Mouse (Mus musculus): ENCODE data around the gene Pdzd2. TPM values are rescaled to one million over a fixed set of nuclear protein-coding genes. Genes with fewer than 3 reads are reported as not detected.

Pdzd2 gene
- polyA plus RNA-seq, 1 experiment from 2014 or later: 7.3 TPM

- 31% methylated on average over 7 of the region's 7 CpGs for WGBS
- Histone ChIP-seq H3K9me3 (no peaks in the 10 kb centered on the region), H3K27me3 (ENCODE audit: insufficient read depth, poor library complexity, severe bottlenecking) (no peaks in the 10 kb centered on the region), H3K36me3 (0 out of 2 replicates have a peak, but pooled peaks cover 2% of the 10 kb centered on the region), H3K4me1 (peaks cover 10% of the 10 kb centered on the region), H3K4me3 (no peak overlapping the region), H3K27ac (no peak overlapping the region)
- no peak for DNase-seq (ENCODE audit: low spot score)
Observed at GRCm38 (mm10) chr15:12456808-12457207, 282.9 kb downstream of the Pdzd2 start.

- no peaks in the 10 kb centered on the region for H3K9me3 ChIP-seq
- H3K36me3 ChIP-seq: 0 out of 2 replicates have a peak, but pooled peaks cover 2% of the 10 kb centered on the region
- no peaks in the 10 kb centered on the region for H3K27me3 ChIP-seq (ENCODE audit: insufficient read depth, poor library complexity, severe bottlenecking)
- DNase-seq (ENCODE audit: low spot score): no peak
- WGBS: 91% methylated on average over 2 of the region's 2 CpGs
- H3K4me3 ChIP-seq: no peak overlapping the region
- no peak overlapping the region for H3K27ac ChIP-seq
- peaks cover 17% of the 10 kb centered on the region for H3K4me1 ChIP-seq
Observed at GRCm38 (mm10) chr15:12453343-12453742, 286.4 kb downstream of the Pdzd2 start.

GRCm38 (mm10) chr15:12452141-12452995 lies 287.4 kb downstream of the Pdzd2 start:
- Histone ChIP-seq H3K4me3 (no peak overlapping the region), H3K4me1 (peaks cover 19% of the 10 kb centered on the region), H3K27ac (no peak overlapping the region)

GRCm38 (mm10) chr15:12451448-12451847 lies 288.3 kb downstream of the Pdzd2 start:
- Histone ChIP-seq H3K36me3 (0 out of 2 replicates have a peak, but pooled peaks cover 2% of the 10 kb centered on the region), H3K4me1 (peaks cover 15% of the 10 kb centered on the region), H3K9me3 (no peaks in the 10 kb centered on the region), H3K27ac (no peak overlapping the region), H3K27me3 (ENCODE audit: insufficient read depth, poor library complexity, severe bottlenecking) (no peaks in the 10 kb centered on the region), H3K4me3 (no peak overlapping the region)
- no peak for DNase-seq (ENCODE audit: low spot score)
- WGBS: 79% methylated on average over 4 of the region's 4 CpGs

More at GRCm38 (mm10) chr15:12452141-12452995, 287.4 kb downstream of the Pdzd2 start:
- H3K27me3 ChIP-seq (ENCODE audit: insufficient read depth, poor library complexity, severe bottlenecking): no peaks in the 10 kb centered on the region
- no peak for DNase-seq (ENCODE audit: low spot score)
- 90% methylated on average over 6 of the region's 6 CpGs for WGBS
- 0 out of 2 replicates have a peak, but pooled peaks cover 2% of the 10 kb centered on the region for H3K36me3 ChIP-seq
- H3K9me3 ChIP-seq: no peaks in the 10 kb centered on the region

GRCm38 (mm10) chr15:12450790-12451189 lies 288.9 kb downstream of the Pdzd2 start:
- Histone ChIP-seq H3K27me3 (ENCODE audit: insufficient read depth, poor library complexity, severe bottlenecking) (no peaks in the 10 kb centered on the region), H3K4me3 (no peak overlapping the region), H3K36me3 (0 out of 2 replicates have a peak, but pooled peaks cover 2% of the 10 kb centered on the region), H3K9me3 (no peaks in the 10 kb centered on the region), H3K27ac (no peak overlapping the region), H3K4me1 (peaks cover 14% of the 10 kb centered on the region)
- DNase-seq (ENCODE audit: low spot score): no peak
- WGBS: 45% methylated on average over 6 of the region's 6 CpGs

- H3K27ac ChIP-seq: no peak overlapping the region
- H3K4me3 ChIP-seq: no peak overlapping the region
- H3K4me1 ChIP-seq: peaks cover 25% of the 10 kb centered on the region
- H3K9me3 ChIP-seq: no peaks in the 10 kb centered on the region
- no peak for DNase-seq (ENCODE audit: low spot score)
- WGBS: 86% methylated on average over 2 of the region's 2 CpGs
- H3K27me3 ChIP-seq (ENCODE audit: insufficient read depth, poor library complexity, severe bottlenecking): peaks cover 6% of the 10 kb centered on the region; the same call in 1 of the 2 replicates
- H3K36me3 ChIP-seq: 0 out of 2 replicates have a peak, but pooled peaks cover 2% of the 10 kb centered on the region
Observed at GRCm38 (mm10) chr15:12449321-12449720, 290.4 kb downstream of the Pdzd2 start.

- DNase-seq (ENCODE audit: low spot score): no peak
- no peak overlapping the region for H3K27ac ChIP-seq
- H3K27me3 ChIP-seq (ENCODE audit: insufficient read depth, poor library complexity, severe bottlenecking): peaks cover 6% of the 10 kb centered on the region; the same call in 1 of the 2 replicates
- H3K4me3 ChIP-seq: no peak overlapping the region
- H3K9me3 ChIP-seq: no peaks in the 10 kb centered on the region
- H3K4me1 ChIP-seq: peaks cover 25% of the 10 kb centered on the region
- H3K36me3 ChIP-seq: no peaks in the 10 kb centered on the region
- WGBS: 81% methylated on average over 10 of the region's 10 CpGs
Observed at GRCm38 (mm10) chr15:12447021-12447434, 292.7 kb downstream of the Pdzd2 start.

- DNase-seq (ENCODE audit: low spot score): no peak
- peaks cover 19% of the 10 kb centered on the region for H3K4me1 ChIP-seq
- H3K9me3 ChIP-seq: no peaks in the 10 kb centered on the region
- H3K4me3 ChIP-seq: no peak overlapping the region
- no peaks in the 10 kb centered on the region for H3K36me3 ChIP-seq
- peaks cover 6% of the 10 kb centered on the region; the same call in 1 of the 2 replicates for H3K27me3 ChIP-seq (ENCODE audit: insufficient read depth, poor library complexity, severe bottlenecking)
- H3K27ac ChIP-seq: no peak overlapping the region
- 57% methylated on average over 5 of the region's 5 CpGs for WGBS
Observed at GRCm38 (mm10) chr15:12444551-12444950, 295.2 kb downstream of the Pdzd2 start.

- H3K36me3 ChIP-seq: no peaks in the 10 kb centered on the region
- no peak overlapping the region for H3K4me3 ChIP-seq
- H3K4me1 ChIP-seq: peaks cover 21% of the 10 kb centered on the region
- DNase-seq (ENCODE audit: low spot score): no peak
- 49% methylated on average over 6 of the region's 6 CpGs for WGBS
- H3K27ac ChIP-seq: no peak overlapping the region
- no peaks in the 10 kb centered on the region for H3K27me3 ChIP-seq (ENCODE audit: insufficient read depth, poor library complexity, severe bottlenecking)
- no peaks in the 10 kb centered on the region for H3K9me3 ChIP-seq
Observed at GRCm38 (mm10) chr15:12439351-12439751, 300.4 kb downstream of the Pdzd2 start.

GRCm38 (mm10) chr15:12438691-12439090 lies 301.0 kb downstream of the Pdzd2 start:
- no peaks in the 10 kb centered on the region for H3K27me3 ChIP-seq (ENCODE audit: insufficient read depth, poor library complexity, severe bottlenecking)
- H3K36me3 ChIP-seq: no peaks in the 10 kb centered on the region
- H3K4me1 ChIP-seq: peaks cover 22% of the 10 kb centered on the region
- no peaks in the 10 kb centered on the region for H3K9me3 ChIP-seq
- WGBS: 56% methylated on average over 6 of the region's 6 CpGs
- H3K4me3 ChIP-seq: no peak overlapping the region
- DNase-seq (ENCODE audit: low spot score): no peak
- H3K27ac ChIP-seq: no peak overlapping the region

GRCm38 (mm10) chr15:12438081-12438480 lies 301.6 kb downstream of the Pdzd2 start:
- no peak overlapping the region for H3K4me3 ChIP-seq
- no peak for DNase-seq (ENCODE audit: low spot score)
- H3K36me3 ChIP-seq: no peaks in the 10 kb centered on the region
- WGBS: 83% methylated on average over 11 of the region's 11 CpGs
- H3K27me3 ChIP-seq (ENCODE audit: insufficient read depth, poor library complexity, severe bottlenecking): no peaks in the 10 kb centered on the region
- peaks cover 22% of the 10 kb centered on the region for H3K4me1 ChIP-seq
- H3K27ac ChIP-seq: no peak overlapping the region; the same call in 1 of the 2 replicates
- no peaks in the 10 kb centered on the region for H3K9me3 ChIP-seq

GRCm38 (mm10) chr15:12435910-12436309 lies 303.8 kb downstream of the Pdzd2 start:
- WGBS: 62% methylated on average over 8 of the region's 8 CpGs

GRCm38 (mm10) chr15:12433893-12434599 lies 305.7 kb downstream of the Pdzd2 start:
- Histone ChIP-seq H3K27ac (no peak overlapping the region; the same call in 1 of the 2 replicates), H3K4me1 (peaks cover 28% of the 10 kb centered on the region), H3K4me3 (no peak overlapping the region), H3K36me3 (no peaks in the 10 kb centered on the region), H3K27me3 (ENCODE audit: insufficient read depth, poor library complexity, severe bottlenecking) (no peaks in the 10 kb centered on the region), H3K9me3 (no peaks in the 10 kb centered on the region)
- WGBS: 70% methylated on average over 19 of the region's 19 CpGs
- DNase-seq (ENCODE audit: low spot score): no peak

More at GRCm38 (mm10) chr15:12435910-12436309, 303.8 kb downstream of the Pdzd2 start:
- Histone ChIP-seq H3K36me3 (no peaks in the 10 kb centered on the region), H3K4me3 (no peak overlapping the region), H3K9me3 (no peaks in the 10 kb centered on the region), H3K27ac (no peak overlapping the region), H3K4me1 (peaks cover 29% of the 10 kb centered on the region), H3K27me3 (ENCODE audit: insufficient read depth, poor library complexity, severe bottlenecking) (no peaks in the 10 kb centered on the region)
- no peak for DNase-seq (ENCODE audit: low spot score)

All from heart, embryonic 10.5 days (tissue).